Mouse (Mus musculus) kidney, postnatal 14 days (tissue): ENCODE results near the gene Enox1.

Source experiments
- DNase-seq: peaks from one replicate; pipeline ENCODE4 v3.0.0; 2022; ENCODE audit warnings: mixed read lengths

Enox1 gene

DNA sequence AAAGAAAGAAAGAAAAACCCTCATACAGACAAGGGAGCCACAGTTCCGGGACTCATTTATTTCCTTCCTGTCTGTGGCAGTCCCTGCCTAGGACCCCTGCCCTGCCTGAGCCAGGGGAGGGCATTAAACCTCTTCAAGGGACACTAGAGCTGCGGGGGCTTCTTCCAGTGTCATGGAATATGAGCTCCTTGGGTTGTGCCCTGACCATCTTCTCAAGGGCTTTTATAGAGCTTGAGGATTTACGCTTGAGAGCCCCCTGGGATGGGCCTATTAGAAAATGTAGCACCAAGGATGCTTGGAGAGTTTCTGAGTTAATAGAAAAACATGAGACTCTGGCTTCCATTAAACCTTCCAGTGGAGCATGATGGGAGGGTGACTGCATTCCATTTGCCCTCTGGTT, 39.7 kb downstream of the Enox1 start:
- DNase-seq, result no peak

DNA sequence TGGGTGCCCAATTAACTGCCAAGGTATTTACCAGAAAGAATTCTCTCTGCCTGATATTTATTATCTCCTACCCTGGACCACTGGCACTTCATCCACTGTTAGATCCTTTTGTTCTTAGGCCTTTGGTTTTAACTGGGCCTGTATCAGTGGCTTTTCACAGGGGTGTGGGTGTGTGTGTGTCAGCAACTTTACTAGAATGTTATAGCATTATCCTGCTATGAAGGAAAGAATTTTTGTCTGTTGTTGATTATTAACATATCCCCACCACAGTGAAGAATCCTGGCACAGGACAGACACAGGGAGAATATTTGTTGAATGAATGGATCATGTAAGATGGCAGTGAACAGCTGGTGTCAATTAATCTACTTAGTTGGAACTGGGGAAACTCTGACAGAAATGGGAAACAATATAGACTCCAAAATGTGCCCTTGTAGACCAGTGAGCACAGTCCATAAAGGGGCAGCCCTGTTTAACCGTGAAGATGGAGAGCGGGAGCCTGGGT, 40.9 kb downstream of the Enox1 start:
- DNase-seq, result no peak

DNA sequence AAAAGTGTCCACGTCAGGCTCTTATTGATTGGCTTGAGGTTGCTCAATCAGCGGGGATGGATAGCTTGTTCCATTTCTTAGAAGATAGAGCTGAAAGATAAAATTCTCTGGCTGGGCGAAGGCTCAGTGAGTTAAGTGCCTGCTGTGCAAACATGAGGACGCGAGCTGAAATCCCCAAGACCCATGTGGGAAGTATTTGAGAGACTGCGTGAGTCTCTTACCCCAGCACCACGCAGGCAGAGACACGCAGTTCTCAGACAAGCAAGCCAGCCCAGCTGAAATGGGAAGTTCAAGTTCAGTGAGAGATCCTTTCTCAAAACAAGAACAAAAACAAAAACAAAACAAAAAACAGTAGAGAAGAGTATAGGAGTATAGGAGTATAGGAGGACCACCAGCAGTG, 54.3 kb downstream of the Enox1 start:
- no peak for DNase-seq

GRCm38 (mm10) chr14:77213210-77213609, 56.6 kb downstream of the Enox1 start:
- no peak for DNase-seq

- no peak for DNase-seq
Measured at GRCm38 (mm10) chr14:77214848-77215247, 58.3 kb downstream of the Enox1 start.

GRCm38 (mm10) chr14:77225346-77225745, 68.8 kb downstream of the Enox1 start:
- no peak for DNase-seq

GRCm38 (mm10) chr14:77238811-77239210, 82.2 kb downstream of the Enox1 start:
- DNase-seq, result no peak

- DNase-seq, result no peak
Measured at GRCm38 (mm10) chr14:77239360-77239759, 82.8 kb downstream of the Enox1 start.

DNA sequence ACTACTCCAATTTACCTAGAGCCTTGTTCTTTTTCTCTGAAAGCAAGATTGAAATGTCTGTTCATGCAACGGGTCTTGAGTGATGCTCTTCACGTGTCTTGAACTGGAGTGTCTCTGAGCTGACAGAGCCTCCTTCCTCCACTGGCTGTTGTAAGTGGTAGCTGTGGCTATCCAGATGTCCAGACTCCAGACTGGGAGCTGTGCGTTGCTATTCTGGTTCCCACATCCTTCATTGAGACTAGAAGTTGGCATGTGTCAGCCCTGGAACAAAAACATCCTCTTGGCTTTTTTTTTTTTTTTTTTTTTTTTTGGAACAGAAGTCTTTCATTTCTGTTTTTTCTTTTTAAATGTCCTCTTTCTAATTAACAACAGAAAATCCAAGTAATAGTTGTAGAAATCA, 90.4 kb downstream of the Enox1 start:
- DNase-seq, result no peak

- no peak for DNase-seq
Measured at GRCm38 (mm10) chr14:77248426-77248825, 91.9 kb downstream of the Enox1 start.

DNA sequence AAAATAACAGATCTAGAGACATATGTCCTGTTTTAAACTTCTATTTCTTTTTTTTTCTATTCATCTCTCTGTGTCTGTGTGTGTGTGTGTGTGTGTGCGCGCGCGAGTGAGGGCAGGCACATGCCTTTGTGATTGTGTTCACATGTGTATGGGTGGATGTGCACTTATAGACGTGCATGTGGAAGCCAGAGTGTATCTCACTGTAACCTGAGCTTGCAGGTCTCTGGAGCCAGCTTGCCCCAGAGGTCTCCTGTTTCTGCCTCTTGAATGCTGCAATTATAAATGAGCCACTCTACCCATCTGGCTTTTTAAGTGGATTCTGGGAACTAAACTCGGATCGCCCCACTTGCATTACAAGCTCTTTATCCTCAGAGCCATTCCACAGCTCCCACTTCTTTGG, 92.4 kb downstream of the Enox1 start:
- DNase-seq, result no peak

- DNase-seq, result no peak
Measured at GRCm38 (mm10) chr14:77250652-77251238, 94.2 kb downstream of the Enox1 start.

DNA sequence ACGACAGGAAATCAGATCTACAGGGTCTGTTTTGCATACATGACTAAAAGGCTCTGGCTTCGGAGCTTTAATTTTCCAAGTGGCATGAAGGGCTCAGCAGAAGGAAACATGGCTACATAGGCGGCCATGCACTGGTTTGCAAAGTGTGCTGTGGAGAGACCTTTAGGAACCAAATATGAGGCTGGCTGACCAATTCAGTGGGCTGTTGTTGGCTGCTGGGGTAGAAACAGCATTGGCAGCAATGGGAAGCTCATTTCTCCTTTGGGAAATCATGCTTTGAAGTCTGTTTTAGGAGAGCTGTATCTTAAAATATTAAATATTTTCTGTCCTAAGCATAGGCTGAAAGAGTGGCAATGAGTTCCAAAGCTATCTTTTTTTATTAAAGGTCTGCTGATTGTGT, 98.6 kb downstream of the Enox1 start:
- DNase-seq, result no peak

GRCm38 (mm10) chr14:77255711-77256110, 99.1 kb downstream of the Enox1 start:
- peak; percentile 20 for DNase-seq

- DNase-seq, result no peak
Measured at GRCm38 (mm10) chr14:77256943-77257342, 100.4 kb downstream of the Enox1 start.

DNA sequence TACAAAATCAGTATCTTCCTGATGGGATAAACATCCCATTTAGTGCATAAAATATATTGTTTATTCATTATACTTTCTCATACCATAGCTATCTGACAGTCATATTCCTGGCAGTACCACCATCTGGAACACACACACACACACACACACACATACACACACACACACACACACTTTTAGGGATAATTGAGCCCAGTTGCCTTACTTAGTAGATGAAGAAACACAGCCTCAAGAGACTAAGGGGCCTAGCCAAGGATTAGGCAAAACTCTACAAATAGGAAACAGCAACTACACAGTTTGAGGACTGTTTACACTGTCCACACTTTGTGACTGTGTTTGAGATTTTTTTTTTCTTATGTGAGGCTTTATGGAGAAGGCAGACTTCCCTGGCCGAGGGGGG, 100.9 kb downstream of the Enox1 start:
- DNase-seq, result no peak

DNA sequence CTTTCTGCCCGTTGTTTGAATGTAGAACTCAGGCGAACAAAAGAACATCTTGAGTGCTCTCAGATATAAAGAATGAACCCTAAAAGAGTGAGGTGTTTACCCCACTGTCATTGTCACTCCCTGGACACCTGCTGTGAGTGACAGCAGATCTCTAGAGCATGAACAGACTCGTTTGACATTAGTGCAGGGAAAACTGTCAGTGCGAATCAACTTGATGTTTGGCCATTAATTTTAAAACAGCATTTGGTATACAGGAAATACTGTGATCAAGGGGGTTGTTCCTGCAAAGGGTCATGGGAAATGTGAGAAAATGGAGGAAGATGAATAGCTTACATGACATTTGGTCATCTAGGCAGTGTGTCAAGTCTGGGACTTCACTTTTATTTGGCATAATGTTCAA, 101.6 kb downstream of the Enox1 start:
- no peak for DNase-seq

DNA sequence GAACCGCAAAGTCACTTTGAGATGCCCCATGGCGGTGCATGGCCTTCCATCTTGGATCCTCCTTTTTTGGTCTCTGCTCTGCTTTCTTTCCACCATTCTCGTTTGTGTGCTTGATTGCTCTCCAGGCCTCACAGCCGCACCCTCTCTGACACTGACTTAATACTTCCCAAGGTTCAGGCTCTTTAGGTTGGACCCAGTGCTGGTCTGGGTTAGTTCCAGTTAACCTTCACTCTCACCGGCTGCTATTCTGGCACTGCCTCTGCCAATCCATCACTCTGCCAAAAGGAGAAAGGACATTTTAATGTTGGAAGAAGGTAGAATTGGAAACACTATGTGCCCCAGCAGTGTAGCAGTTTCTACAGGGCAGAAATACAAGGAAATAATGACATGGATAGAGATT, 103.1 kb downstream of the Enox1 start:
- DNase-seq, result no peak

- DNase-seq, result no peak
Measured at GRCm38 (mm10) chr14:77260107-77260506, 103.5 kb downstream of the Enox1 start.

- DNase-seq, result no peak
Measured at GRCm38 (mm10) chr14:77266805-77267771, 110.5 kb downstream of the Enox1 start.

- DNase-seq, result no peak
Measured at GRCm38 (mm10) chr14:77272248-77272930, 115.8 kb downstream of the Enox1 start.

DNA sequence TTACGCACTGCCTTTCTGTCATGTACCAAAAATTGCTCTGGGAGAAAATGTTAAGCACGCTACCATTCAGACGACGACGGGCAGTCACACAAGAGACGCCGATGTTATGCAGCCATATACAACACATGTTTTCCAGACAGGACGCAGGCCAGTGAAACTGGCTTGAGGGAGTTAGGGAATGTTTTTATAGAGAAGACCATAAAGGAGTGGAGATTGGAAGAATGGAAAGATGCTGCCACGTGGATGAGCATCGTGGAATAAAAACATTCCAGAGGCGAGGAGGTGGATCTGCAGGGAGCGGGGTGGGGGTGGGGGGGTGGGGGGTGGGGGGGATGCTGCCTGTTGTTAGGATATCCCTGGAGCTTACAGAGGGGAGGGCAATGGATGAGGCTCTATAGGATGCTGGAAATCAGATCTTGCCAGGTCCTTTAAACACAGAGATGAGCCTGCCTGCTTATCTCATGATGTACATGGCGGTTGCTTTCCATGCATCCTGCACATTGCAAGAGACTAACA, 116.4 kb downstream of the Enox1 start:
- no peak for DNase-seq

DNA sequence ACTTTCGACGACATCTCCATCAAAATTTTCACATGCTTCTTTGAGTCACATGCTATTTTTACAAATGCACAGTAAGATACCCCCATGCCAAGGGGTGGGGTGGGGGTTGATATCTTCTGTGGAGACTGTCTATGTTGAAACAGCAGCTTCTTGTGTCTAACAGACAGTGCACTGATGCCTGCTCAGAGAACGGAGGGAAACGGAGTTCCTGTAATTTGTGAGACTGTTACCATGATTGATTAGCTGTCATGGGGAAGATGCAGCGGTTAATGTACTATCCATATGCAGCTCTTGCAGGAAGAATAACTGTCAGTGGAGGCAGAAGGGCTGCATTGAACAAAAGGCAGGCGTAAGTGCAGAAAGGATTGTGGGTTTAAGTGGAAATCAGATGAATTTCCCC, 117.2 kb downstream of the Enox1 start:
- no peak for DNase-seq
